Mouse (Mus musculus): Measurements from ENCODE around the gene Pam16. TPM values are rescaled to one million over a fixed set of nuclear protein-coding genes. Genes with fewer than 3 reads are reported as not detected.

Pam16 gene
- polyA plus RNA-seq, 1 experiment from 2014 or later: 99.1 TPM

DNA sequence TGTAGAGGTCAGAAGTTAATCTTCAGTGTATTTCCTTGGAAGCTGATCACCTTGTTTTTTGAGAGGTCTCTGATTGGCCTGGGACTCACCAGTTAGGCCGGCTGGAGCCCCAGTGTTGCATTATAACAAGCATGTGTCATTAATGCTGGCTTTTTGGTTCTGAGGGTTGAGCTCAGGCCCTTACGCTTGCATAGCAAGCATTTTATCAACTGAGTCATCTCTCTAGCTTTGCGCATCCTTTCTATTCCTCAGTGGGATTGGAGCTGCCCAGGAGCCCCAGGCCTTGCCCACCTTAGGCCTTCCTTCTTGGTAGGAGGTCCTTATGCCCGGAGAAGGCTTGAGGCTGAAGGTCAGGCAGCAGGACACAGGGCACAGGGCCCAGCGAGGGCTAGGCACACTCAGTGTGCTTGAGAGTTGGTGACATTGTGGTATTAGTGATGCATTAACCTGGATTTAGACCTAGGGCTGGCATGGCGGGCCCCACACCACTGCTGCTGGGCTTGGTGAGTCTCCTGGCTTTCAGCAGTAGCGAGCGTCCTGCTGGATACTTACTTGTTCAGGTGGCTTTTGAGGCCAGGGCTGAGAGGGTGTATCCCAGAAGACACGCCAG is 24.0 kb downstream of the Pam16 start:
- DNase-seq (ENCODE audit: low spot score, missing footprints) (peak; percentile 81), ATAC-seq (ENCODE audit: low FRiP score) (no peak)
- H3K36me3 ChIP-seq (ENCODE audit: control insufficient read depth, insufficient read depth, low read length): no peaks in the 10 kb centered on the region
- H3K9me3 ChIP-seq (ENCODE audit: control insufficient read depth, low read length): no peaks in the 10 kb centered on the region
- peaks cover 82% of the 10 kb centered on the region for H3K4me1 ChIP-seq (ENCODE audit: control insufficient read depth, insufficient read depth, low read length)
- H3K4me3 ChIP-seq (ENCODE audit: low read depth, low read length): no peak overlapping the region
- 78% methylated on average over 9 of the region's 9 CpGs for WGBS
- H3K27ac ChIP-seq (ENCODE audit: low read depth, low read length): no peak overlapping the region
- no peak overlapping the region for H3K9ac ChIP-seq (ENCODE audit: low read length)
- no peaks in the 10 kb centered on the region for H3K27me3 ChIP-seq (ENCODE audit: control insufficient read depth, insufficient read depth, low read length)
- no peak overlapping the region for H3K4me2 ChIP-seq

DNA sequence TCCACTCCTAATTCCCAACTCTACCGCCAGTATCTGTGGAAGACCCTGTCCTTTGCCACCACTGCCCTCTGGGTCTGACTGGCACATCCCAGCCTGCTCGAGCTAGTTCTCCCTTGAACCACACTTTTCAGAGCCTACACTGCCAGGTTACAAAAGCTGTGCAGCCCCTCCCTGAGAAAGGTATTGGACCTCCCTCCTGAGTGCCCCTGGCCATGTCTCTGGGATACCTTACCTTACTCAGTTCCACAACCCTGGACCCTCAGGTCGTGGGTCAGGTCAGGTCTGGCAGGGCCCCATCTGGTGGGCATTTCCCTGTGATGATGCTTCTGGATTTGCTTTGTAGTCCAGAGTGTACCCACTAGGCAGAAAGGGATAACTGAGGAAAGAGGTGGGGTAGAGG is 25.2 kb downstream of the Pam16 start:
- Histone ChIP-seq H3K4me3 (ENCODE audit: low read depth, low read length) (no peak overlapping the region), H3K27ac (ENCODE audit: low read depth, low read length) (no peak overlapping the region; the same call in 1 of the 2 replicates), H3K4me2 (no peak overlapping the region), H3K9ac (ENCODE audit: low read length) (0 out of 2 replicates have a peak overlapping the region, but pooled peaks have one; percentile 12), H3K9me3 (ENCODE audit: control insufficient read depth, low read length) (no peaks in the 10 kb centered on the region), H3K36me3 (ENCODE audit: control insufficient read depth, insufficient read depth, low read length) (no peaks in the 10 kb centered on the region), H3K27me3 (ENCODE audit: control insufficient read depth, insufficient read depth, low read length) (no peaks in the 10 kb centered on the region), H3K4me1 (ENCODE audit: control insufficient read depth, insufficient read depth, low read length) (peaks cover 76% of the 10 kb centered on the region)
- WGBS: 80% methylated on average over 3 of the region's 3 CpGs
- peak; percentile 81 for DNase-seq (ENCODE audit: low spot score, missing footprints)
- no peak for ATAC-seq (ENCODE audit: low FRiP score)

- peak; percentile 81 for DNase-seq (ENCODE audit: low spot score, missing footprints)
- ATAC-seq (ENCODE audit: low FRiP score): no peak
- Histone ChIP-seq H3K4me2 (no peak overlapping the region; the same call in 1 of the 2 replicates), H3K27me3 (ENCODE audit: control insufficient read depth, insufficient read depth, low read length) (no peaks in the 10 kb centered on the region), H3K4me1 (ENCODE audit: control insufficient read depth, insufficient read depth, low read length) (peaks cover 71% of the 10 kb centered on the region), H3K9ac (ENCODE audit: low read length) (peak overlapping the region; percentile 32; the same call in 1 of the 2 replicates), H3K27ac (ENCODE audit: low read depth, low read length) (peak overlapping the region; percentile 40), H3K9me3 (ENCODE audit: control insufficient read depth, low read length) (no peaks in the 10 kb centered on the region), H3K36me3 (ENCODE audit: control insufficient read depth, insufficient read depth, low read length) (no peaks in the 10 kb centered on the region), H3K4me3 (ENCODE audit: low read depth, low read length) (no peak overlapping the region)
- WGBS: 36% methylated on average over 6 of the region's 6 CpGs
Observed at GRCm38 (mm10) chr16:4598891-4599543, 25.8 kb downstream of the Pam16 start.

DNA sequence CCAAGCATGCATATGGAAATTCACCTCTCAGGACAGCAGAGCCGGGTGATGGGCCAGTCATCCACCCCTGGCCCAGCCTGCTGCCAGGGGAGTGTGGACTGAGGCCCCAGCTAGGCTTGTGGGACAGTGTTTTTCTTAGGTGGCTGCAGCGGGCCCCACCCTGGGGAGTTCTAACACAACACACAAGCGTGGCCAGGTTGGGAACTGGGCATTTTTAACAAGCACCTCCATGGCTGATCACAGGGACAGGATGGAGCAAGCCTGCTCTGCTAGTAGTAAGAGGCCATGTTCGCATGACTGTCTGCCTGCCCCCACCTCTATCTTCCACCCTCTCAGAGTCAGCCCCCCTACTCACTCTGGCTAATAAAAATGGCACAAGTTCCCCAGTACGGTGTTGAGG is 26.7 kb downstream of the Pam16 start:
- 67% methylated on average over 5 of the region's 5 CpGs for WGBS
- H3K9me3 ChIP-seq (ENCODE audit: control insufficient read depth, low read length): no peaks in the 10 kb centered on the region
- H3K4me3 ChIP-seq (ENCODE audit: low read depth, low read length): no peak overlapping the region
- H3K36me3 ChIP-seq (ENCODE audit: control insufficient read depth, insufficient read depth, low read length): no peaks in the 10 kb centered on the region
- H3K4me1 ChIP-seq (ENCODE audit: control insufficient read depth, insufficient read depth, low read length): peaks cover 71% of the 10 kb centered on the region
- ATAC-seq (ENCODE audit: low FRiP score) (no peak), DNase-seq (ENCODE audit: low spot score, missing footprints) (peak; percentile 79)
- no peaks in the 10 kb centered on the region for H3K27me3 ChIP-seq (ENCODE audit: control insufficient read depth, insufficient read depth, low read length)
- H3K9ac ChIP-seq (ENCODE audit: low read length): no peak overlapping the region
- peak overlapping the region; percentile 2; the same call in 1 of the 2 replicates for H3K4me2 ChIP-seq
- H3K27ac ChIP-seq (ENCODE audit: low read depth, low read length): no peak overlapping the region

DNA sequence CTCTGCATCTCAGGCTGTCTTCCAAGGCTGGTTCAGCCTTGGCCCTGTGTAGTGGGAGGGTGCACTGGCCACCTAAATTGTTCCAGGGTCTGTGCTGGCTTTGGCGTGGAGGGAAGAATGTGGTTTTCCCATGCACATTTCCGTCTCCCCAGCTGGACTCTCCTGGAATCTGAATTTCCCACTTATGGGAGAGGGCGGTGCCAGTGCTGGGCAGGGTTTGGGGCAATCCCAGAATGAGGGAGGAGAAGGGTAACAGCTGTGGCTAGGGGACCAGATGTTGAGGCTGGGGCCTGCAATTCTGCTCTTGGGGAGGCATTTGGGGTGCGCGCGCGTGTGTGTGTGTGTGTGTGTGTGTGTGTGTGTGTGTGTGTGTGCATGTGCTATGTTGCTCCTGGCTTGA is 27.5 kb downstream of the Pam16 start:
- Histone ChIP-seq H3K27me3 (ENCODE audit: control insufficient read depth, insufficient read depth, low read length) (no peaks in the 10 kb centered on the region), H3K27ac (ENCODE audit: low read depth, low read length) (no peak overlapping the region), H3K4me2 (peak overlapping the region; percentile 83), H3K4me1 (ENCODE audit: control insufficient read depth, insufficient read depth, low read length) (peaks cover 70% of the 10 kb centered on the region), H3K4me3 (ENCODE audit: low read depth, low read length) (peak overlapping the region; percentile 89; the same call in 1 of the 2 replicates), H3K36me3 (ENCODE audit: control insufficient read depth, insufficient read depth, low read length) (no peaks in the 10 kb centered on the region), H3K9ac (ENCODE audit: low read length) (peak overlapping the region; percentile 35), H3K9me3 (ENCODE audit: control insufficient read depth, low read length) (no peaks in the 10 kb centered on the region)
- ATAC-seq (ENCODE audit: low FRiP score): no peak
- WGBS: 58% methylated on average over 7 of the region's 7 CpGs
- peak; percentile 82 for DNase-seq (ENCODE audit: low spot score, missing footprints)

DNA sequence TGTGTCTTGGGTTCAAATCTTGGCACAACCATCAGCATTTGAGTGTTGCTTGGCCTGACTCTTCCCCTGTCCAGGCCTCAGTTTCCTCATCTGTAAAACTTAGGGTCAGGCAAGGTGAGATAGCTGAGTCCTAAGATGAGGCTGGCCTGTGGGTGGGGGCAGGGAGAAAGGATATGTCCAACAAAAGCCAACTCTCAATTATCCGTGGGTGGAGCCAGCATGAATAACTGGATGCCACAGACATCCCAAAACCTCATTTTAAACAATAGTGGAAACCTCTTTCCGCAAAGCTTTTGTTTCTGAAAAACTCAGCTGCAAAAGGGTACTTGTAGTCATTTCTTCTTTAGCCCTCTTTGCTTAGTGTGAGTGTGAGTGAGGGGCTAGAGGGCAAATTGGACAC is 28.0 kb downstream of the Pam16 start:
- Histone ChIP-seq H3K9ac (ENCODE audit: low read length) (peak overlapping the region; percentile 97), H3K9me3 (ENCODE audit: control insufficient read depth, low read length) (no peaks in the 10 kb centered on the region), H3K4me1 (ENCODE audit: control insufficient read depth, insufficient read depth, low read length) (peaks cover 65% of the 10 kb centered on the region), H3K27ac (ENCODE audit: low read depth, low read length) (0 out of 2 replicates have a peak overlapping the region, but pooled peaks have one; percentile 95), H3K4me3 (ENCODE audit: low read depth, low read length) (peak overlapping the region; percentile 89), H3K4me2 (peak overlapping the region; percentile 83), H3K27me3 (ENCODE audit: control insufficient read depth, insufficient read depth, low read length) (no peaks in the 10 kb centered on the region), H3K36me3 (ENCODE audit: control insufficient read depth, insufficient read depth, low read length) (no peaks in the 10 kb centered on the region)
- 32% methylated on average over 2 of the region's 2 CpGs for WGBS
- no peak for DNase-seq (ENCODE audit: low spot score, missing footprints)
- ATAC-seq (ENCODE audit: low FRiP score): no peak

GRCm38 (mm10) chr16:4596141-4596728 is 28.6 kb downstream of the Pam16 start:
- WGBS: 2% methylated on average over 3 of the region's 3 CpGs
- Histone ChIP-seq H3K4me2 (peak overlapping the region; percentile 83), H3K9me3 (ENCODE audit: control insufficient read depth, low read length) (no peaks in the 10 kb centered on the region), H3K36me3 (ENCODE audit: control insufficient read depth, insufficient read depth, low read length) (no peaks in the 10 kb centered on the region), H3K9ac (ENCODE audit: low read length) (peak overlapping the region; percentile 97), H3K4me3 (ENCODE audit: low read depth, low read length) (peak overlapping the region; percentile 89), H3K4me1 (ENCODE audit: control insufficient read depth, insufficient read depth, low read length) (peaks cover 62% of the 10 kb centered on the region), H3K27me3 (ENCODE audit: control insufficient read depth, insufficient read depth, low read length) (no peaks in the 10 kb centered on the region), H3K27ac (ENCODE audit: low read depth, low read length) (peak overlapping the region; percentile 95)
- ATAC-seq (ENCODE audit: low FRiP score) (peak; percentile 13), DNase-seq (ENCODE audit: low spot score, missing footprints) (peak; percentile 92)

DNA sequence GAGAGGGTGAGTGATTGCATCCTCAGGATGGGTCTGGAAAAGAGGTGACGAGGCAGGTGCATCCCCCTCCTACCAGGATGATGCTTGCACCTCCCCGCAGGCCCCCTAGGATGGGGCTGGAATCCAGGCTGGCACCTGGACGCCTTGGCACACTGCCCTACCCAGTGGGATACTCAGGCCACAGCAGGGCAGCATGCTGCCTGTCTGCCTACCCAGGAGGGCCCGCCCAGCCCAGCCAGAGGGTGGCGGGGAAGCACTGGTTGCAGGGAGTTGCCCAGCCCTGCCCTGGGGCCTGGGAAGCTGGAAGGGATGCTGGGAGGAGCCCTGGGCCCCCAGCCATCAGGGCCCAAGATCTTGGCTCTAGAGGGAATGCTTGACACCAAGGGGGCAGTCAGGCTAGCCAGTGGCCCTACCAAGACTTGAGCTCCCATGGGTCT is 29.2 kb downstream of the Pam16 start:
- no peak for ATAC-seq (ENCODE audit: low FRiP score)
- no peaks in the 10 kb centered on the region; the same call in 1 of the 2 replicates for H3K36me3 ChIP-seq (ENCODE audit: control insufficient read depth, insufficient read depth, low read length)
- no peaks in the 10 kb centered on the region for H3K27me3 ChIP-seq (ENCODE audit: control insufficient read depth, insufficient read depth, low read length)
- 6% methylated on average over 5 of the region's 5 CpGs for WGBS
- H3K9me3 ChIP-seq (ENCODE audit: control insufficient read depth, low read length): no peaks in the 10 kb centered on the region
- H3K9ac ChIP-seq (ENCODE audit: low read length): peak overlapping the region; percentile 97
- H3K4me2 ChIP-seq: peak overlapping the region; percentile 83
- DNase-seq (ENCODE audit: low spot score, missing footprints): peak; percentile 93
- peak overlapping the region; percentile 89 for H3K4me3 ChIP-seq (ENCODE audit: low read depth, low read length)
- peaks cover 56% of the 10 kb centered on the region for H3K4me1 ChIP-seq (ENCODE audit: control insufficient read depth, insufficient read depth, low read length)
- peak overlapping the region; percentile 95 for H3K27ac ChIP-seq (ENCODE audit: low read depth, low read length)

Data from midbrain, embryonic 11.5 days (tissue).